Mouse (Mus musculus) stomach, postnatal 0 days (tissue): ENCODE data around the gene Nfic.

ENCODE experiments used
- CTCF ChIP-seq: IDR thresholded peaks from 2 replicates; pipeline ENCODE4 v1.5.1; 2016; ENCODE audit warnings: antibody characterized with exemption, low read depth, mild to moderate bottlenecking, moderate library complexity
- EP300 ChIP-seq: optimal IDR thresholded peaks from 2 replicates; pipeline ENCODE3; 2016; ENCODE audit warnings: antibody characterized with exemption

- TF ChIP-seq CTCF, result no peak
- no peak for TF ChIP-seq EP300
Measured at GRCm38 (mm10) chr10:81467670-81468235, 12.3 kb upstream of the Nfic start.
